Mouse (Mus musculus) thymus, adult 2 months (tissue): ENCODE results near the gene Lurap1. TPM values are rescaled to one million over a fixed set of nuclear protein-coding genes. Genes with fewer than 3 reads are reported as not detected.

ENCODE experiments used
- DNase-seq: peaks from one replicate; pipeline ENCODE4 v3.0.0; 2021
- H3K27ac ChIP-seq: fragments of 200-500 bp; 2 replicates; pipeline ENCODE4 v1.5.1; 2012; ENCODE audit warnings: low read length, control low read depth; ENCODE audit not compliant: control insufficient read depth, insufficient read depth
- H3K27me3 ChIP-seq: fragments of 200-500 bp; 2 replicates; pipeline ENCODE4 v1.6.1; 2012; ENCODE audit warnings: mild to moderate bottlenecking, low read length, moderate library complexity, mixed read lengths; ENCODE audit not compliant: control insufficient read depth, insufficient read depth
- H3K36me3 ChIP-seq: fragments of 200-500 bp; 2 replicates; pipeline ENCODE4 v1.6.1; 2012; ENCODE audit warnings: mild to moderate bottlenecking, low read length, moderate library complexity; ENCODE audit not compliant: control insufficient read depth, insufficient read depth
- H3K4me1 ChIP-seq: fragments of 200-500 bp; replicated peaks from 2 replicates; pipeline ENCODE4 v1.6.1; 2012; ENCODE audit warnings: low read length; ENCODE audit not compliant: control insufficient read depth, insufficient read depth
- H3K4me3 ChIP-seq: fragments of 200-500 bp; 2 replicates; pipeline ENCODE4 v1.5.1; 2012; ENCODE audit warnings: mild to moderate bottlenecking, low read length, control low read depth, moderate library complexity; ENCODE audit not compliant: control insufficient read depth, insufficient read depth
- CTCF ChIP-seq: fragments of 200-500 bp; IDR thresholded peaks from 2 replicates; pipeline ENCODE4 v1.5.1; 2012; ENCODE audit warnings: mild to moderate bottlenecking, control low read depth, low read length, moderate library complexity, borderline replicate concordance; ENCODE audit not compliant: control insufficient read depth, poor library complexity, insufficient read depth; ENCODE audit errors: extremely low read depth
- POLR2A ChIP-seq: fragments of 200-500 bp; IDR thresholded peaks from 2 replicates; pipeline ENCODE4 v1.6.1; 2012; ENCODE audit warnings: mild to moderate bottlenecking, low read length, control low read depth, moderate library complexity; ENCODE audit not compliant: control insufficient read depth, poor library complexity, insufficient read depth; ENCODE audit errors: extremely low read depth
- WGBS: fragments of 180-500 bp; shearing (Covaris S2); methylation state at CpG from one replicate; pipeline ENCODE4 v1.1.7; 2018; 5-methylcytosine and 5-hydroxymethylcytosine counted together
- polyA plus RNA-seq: library from polyadenylated mRNA; depleted of rRNA; stranded (reverse); fragments of >200 nt; gene quantifications from 2 replicates; pipeline ENCODE4 v1.2.3, GENCODE M21; 2012

Lurap1 gene
- polyA plus RNA-seq, 1 experiment: 0.88 TPM

DNA sequence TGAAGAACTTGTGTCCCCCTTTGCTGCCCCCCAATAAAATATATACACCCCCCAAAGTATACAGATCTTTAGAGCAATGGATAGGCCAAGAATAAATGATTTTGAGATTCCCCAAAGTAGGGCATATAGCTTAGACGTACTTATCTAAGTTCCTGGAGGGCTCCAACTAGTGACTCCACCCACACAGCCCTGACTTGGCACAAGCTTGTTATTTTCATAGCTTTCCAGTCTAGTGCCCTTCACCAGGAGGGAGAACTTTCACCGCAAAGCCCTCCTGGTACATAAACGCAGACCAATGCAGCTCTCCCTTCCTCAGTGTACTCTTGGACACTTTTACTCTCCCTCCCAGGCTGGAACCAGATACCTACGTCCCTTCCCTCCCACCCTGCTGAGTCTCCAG is 11.0 kb upstream of the Lurap1 start:
- no peaks in the 10 kb centered on the region for H3K27me3 ChIP-seq

DNA sequence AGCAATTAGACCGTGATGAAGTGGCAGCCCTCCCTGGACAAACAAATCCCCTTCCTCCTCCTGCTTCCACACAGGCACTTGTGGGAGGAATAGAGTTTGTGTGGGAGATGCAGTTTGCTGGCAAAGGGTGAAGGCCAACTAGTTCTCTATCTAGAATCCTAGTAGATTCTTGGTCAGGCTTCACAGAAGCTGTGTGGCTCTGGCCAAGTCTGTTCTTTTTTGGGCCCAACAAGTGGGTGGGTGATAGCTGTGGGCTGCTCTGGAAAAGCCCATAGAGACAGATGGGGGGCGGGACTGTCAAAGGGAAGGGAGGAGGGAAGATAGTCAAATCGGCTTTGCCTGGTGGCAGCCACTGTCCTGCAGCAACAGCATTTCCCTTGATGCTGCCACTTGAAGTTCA is 9.6 kb upstream of the Lurap1 start:
- WGBS: 96% methylated on average over 3 of the region's 3 CpGs
- Histone ChIP-seq H3K36me3 (0 out of 2 replicates have a peak, but pooled peaks cover 11% of the 10 kb centered on the region), H3K4me1 (peaks cover 3% of the 10 kb centered on the region; the same call in 1 of the 2 replicates), H3K27me3 (no peaks in the 10 kb centered on the region), H3K27ac (no peak overlapping the region), H3K4me3 (no peak overlapping the region)
- no peak for DNase-seq
- TF ChIP-seq POLR2A: no peak
- no peak for TF ChIP-seq CTCF

More for the DNA sequence above, 11.0 kb upstream of the Lurap1 start:
- TF ChIP-seq CTCF: no peak
- TF ChIP-seq POLR2A: no peak
- no peak overlapping the region for H3K27ac ChIP-seq
- 89% methylated on average over 4 of the region's 4 CpGs for WGBS
- no peak for DNase-seq
- no peak overlapping the region for H3K4me3 ChIP-seq
- 0 out of 2 replicates have a peak, but pooled peaks cover 7% of the 10 kb centered on the region for H3K36me3 ChIP-seq
- peaks cover 3% of the 10 kb centered on the region; the same call in 1 of the 2 replicates for H3K4me1 ChIP-seq

DNA sequence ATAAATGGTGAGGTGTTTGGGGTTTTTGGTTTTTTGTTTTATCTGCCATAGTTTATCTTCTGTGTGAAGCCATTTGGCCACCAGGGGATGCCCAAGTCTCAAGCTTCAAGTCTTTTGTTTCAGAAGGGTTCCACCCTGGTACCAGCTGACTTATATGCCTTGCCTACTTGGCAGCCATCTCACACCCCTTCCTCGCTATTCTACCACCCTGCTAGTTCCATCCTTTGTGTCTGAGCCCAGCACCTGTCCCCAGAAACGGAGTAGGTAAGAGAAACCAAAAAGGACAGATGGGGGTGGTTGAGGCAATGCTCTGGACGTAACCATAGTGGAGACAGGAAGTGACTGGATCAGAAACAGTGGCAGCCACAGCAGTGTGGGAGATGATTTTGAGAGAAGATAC is 8.8 kb upstream of the Lurap1 start:
- TF ChIP-seq POLR2A (no peak), CTCF (no peak)
- no peak overlapping the region for H3K4me3 ChIP-seq
- peak; percentile 62 for DNase-seq
- 27% methylated on average over 3 of the region's 3 CpGs for WGBS
- no peaks in the 10 kb centered on the region for H3K27me3 ChIP-seq
- H3K36me3 ChIP-seq: 0 out of 2 replicates have a peak, but pooled peaks cover 15% of the 10 kb centered on the region
- peaks cover 3% of the 10 kb centered on the region; the same call in 1 of the 2 replicates for H3K4me1 ChIP-seq
- no peak overlapping the region; the same call in 1 of the 2 replicates for H3K27ac ChIP-seq

DNA sequence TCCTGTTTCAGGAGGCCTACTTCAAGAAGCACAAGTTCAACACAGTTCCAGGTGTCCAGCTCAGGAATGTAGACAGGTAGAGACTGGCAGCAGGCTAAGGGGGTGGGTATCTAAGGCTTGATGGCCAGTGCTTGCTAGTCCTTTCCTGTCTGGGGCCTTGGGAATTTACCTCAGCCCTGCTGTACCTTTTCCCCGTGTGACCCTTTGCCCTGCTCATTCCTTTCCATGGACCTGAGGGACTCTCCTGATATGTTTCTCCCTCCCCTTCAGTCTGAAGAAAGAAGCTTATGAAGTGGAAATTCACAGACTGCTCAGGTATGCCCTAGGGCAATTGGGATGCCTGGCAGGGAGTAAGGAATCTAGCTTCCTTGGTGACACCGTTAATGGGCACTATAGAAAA is 6.7 kb upstream of the Lurap1 start:
- TF ChIP-seq CTCF: no peak
- no peak for TF ChIP-seq POLR2A

DNA sequence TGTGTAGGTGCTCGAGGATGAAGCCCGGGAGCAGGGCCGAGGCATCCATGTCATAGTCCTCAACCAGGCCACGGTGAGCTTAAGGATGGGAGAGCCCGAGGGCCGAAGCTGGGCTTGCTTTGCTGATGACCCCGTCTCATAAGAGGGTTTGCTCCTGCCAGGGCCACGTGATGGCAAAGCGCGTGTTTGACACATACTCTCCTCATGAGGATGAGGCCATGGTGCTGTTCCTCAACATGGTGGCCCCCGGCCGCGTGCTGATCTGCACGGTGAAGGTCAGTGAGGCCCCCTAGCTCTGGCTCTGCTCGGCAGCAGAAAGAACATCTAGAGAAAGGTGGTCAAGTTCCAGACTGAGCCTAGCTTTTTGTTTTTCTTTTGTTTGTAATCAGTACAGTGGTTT is 1.6 kb upstream of the Lurap1 start:
- WGBS: 98% methylated on average over 15 of the region's 15 CpGs
- TF ChIP-seq POLR2A (no peak), CTCF (no peak)
- Histone ChIP-seq H3K4me3 (no peak overlapping the region), H3K36me3 (0 out of 2 replicates have a peak, but pooled peaks cover 16% of the 10 kb centered on the region), H3K4me1 (peaks cover 12% of the 10 kb centered on the region), H3K27me3 (no peaks in the 10 kb centered on the region), H3K27ac (no peak overlapping the region)
- no peak for DNase-seq

More for the DNA sequence above, 6.7 kb upstream of the Lurap1 start:
- 93% methylated on average over 2 of the region's 2 CpGs for WGBS
- no peaks in the 10 kb centered on the region for H3K27me3 ChIP-seq
- 0 out of 2 replicates have a peak, but pooled peaks cover 16% of the 10 kb centered on the region for H3K36me3 ChIP-seq
- peaks cover 3% of the 10 kb centered on the region; the same call in 1 of the 2 replicates for H3K4me1 ChIP-seq
- H3K27ac ChIP-seq: no peak overlapping the region
- DNase-seq: no peak
- H3K4me3 ChIP-seq: no peak overlapping the region

DNA sequence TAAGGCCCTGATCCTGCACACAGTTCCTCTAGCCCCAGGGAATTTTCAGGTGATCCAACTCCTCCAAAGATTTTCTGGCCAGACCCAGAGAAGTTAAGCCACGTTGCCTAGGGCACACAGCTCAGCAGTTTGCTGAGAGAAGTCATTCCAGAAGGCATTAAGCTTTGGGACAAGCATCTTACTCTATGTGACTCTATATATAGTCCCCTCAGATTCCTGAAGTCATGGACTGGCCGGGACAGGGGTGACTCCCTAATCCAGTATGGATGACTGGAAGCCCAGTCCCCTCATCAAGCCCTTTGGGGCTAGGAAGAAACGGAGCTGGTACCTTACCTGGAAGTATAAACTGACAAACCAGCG is 296 bp downstream of the Lurap1 start:
- H3K27ac ChIP-seq: no peak overlapping the region
- H3K27me3 ChIP-seq: no peaks in the 10 kb centered on the region
- TF ChIP-seq POLR2A: no peak
- no peak for TF ChIP-seq CTCF
- peak overlapping the region; percentile 81 for H3K4me3 ChIP-seq
- DNase-seq: no peak
- peaks cover 12% of the 10 kb centered on the region for H3K4me1 ChIP-seq
- 36% methylated on average over 4 of the region's 4 CpGs for WGBS
- 0 out of 2 replicates have a peak, but pooled peaks cover 9% of the 10 kb centered on the region for H3K36me3 ChIP-seq

DNA sequence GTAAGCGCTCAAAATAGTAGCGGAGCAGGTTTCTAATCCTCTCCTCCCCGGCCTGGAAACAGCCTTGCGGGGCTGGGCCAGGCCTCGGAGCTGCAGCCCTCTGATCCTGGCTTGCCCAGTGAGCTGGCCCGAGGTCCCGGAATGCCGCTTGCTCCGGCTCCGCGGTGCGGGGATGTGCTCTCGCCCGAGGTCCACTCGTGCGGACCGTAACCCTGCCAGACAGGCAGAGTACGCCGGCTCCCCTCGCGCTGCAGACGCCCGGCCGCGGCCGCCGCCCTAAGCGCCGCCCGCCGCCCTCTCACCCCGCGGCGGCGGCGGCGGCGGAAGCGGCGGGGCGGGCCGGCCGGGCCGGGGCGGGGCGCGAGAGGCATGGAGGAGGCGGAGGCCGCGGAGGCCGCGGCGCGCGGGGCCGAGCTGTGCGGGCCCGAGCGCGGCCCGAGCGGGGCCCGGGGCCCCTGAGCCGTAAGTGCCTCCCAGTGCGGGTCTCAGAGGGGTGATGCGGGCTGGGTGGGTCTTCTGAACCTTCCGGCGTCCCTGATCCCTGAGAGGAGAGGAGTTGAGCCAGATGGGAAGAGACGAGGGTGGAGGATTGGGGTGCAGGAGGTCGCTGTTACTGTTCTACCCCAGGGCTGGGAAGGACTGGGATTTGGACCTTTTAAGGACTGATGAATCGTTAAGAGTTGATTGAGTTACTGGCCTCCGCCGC is 829 bp downstream of the Lurap1 start:
- peak overlapping the region; percentile 81 for H3K4me3 ChIP-seq
- H3K27ac ChIP-seq: no peak overlapping the region
- peak; percentile 68 for DNase-seq
- TF ChIP-seq CTCF (no peak), POLR2A (peak; percentile 84)
- 5% methylated on average over 72 of the region's 73 CpGs for WGBS
- H3K36me3 ChIP-seq: 0 out of 2 replicates have a peak, but pooled peaks cover 8% of the 10 kb centered on the region
- no peaks in the 10 kb centered on the region for H3K27me3 ChIP-seq
- peaks cover 12% of the 10 kb centered on the region for H3K4me1 ChIP-seq
